Mouse (Mus musculus): Measurements from ENCODE around the gene Arhgap27.
A peak's percentile ranks its signal among the peaks of the same experiment; 100 is the strongest.

DNA sequence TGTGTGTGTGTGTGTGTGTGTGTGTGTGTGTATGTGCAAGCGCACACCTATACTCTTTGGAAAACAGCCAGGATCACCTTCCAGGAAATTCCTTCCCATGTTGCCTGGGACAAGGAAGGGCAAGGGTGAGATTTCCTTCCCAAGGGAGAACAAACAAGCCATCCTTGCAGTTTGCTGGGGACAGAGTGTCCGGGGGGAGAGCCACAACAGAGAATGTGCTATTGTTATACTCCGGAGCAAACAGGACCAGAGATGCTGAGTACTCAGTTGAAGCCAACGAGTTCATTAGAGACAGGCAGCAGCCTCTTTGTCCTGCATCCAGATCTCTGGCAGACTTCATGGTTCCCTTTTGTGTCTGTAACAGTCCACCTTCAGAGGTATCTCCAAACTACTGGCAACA lies 5.2 kb downstream of the Arhgap27 start:
- TF ChIP-seq POLR2A (IDR thresholded peaks at IDR 0.05; ENCODE audit: insufficient read depth, low read depth, low read length): peak; percentile 56; the same call in 1 of the 2 replicates
- no peak for TF ChIP-seq CTCF (IDR thresholded peaks at IDR 0.05)
- peak; percentile 96 for TF ChIP-seq EP300 (IDR thresholded peaks at IDR 0.05; ENCODE audit: insufficient read depth, low read depth, low read length)

Data from heart, adult 2 months (tissue).